Mouse (Mus musculus) gastrocnemius, postnatal 36 days (tissue): ENCODE measurements around the gene Abcf1. TPM values are rescaled to one million over a fixed set of nuclear protein-coding genes. Genes with fewer than 3 reads are reported as not detected.
A peak's percentile ranks its signal among the peaks of the same experiment; 100 is the strongest.

Source experiments
- DNase-seq, 2 experiments: peaks; one replicate each; pipeline ENCODE4 v3.0.0; 2022
- intact Hi-C: fragments of 180-260 bp; cut with DNase I; formaldehyde crosslinking; loops from one replicate; pipeline ENCODE4 v1.15.1; 2025
- total RNA-seq, 2 experiments: library from RNA; stranded (reverse); gene quantifications; 2 replicates each; pipeline ENCODE4 v1.2.3; 2021

Gene Abcf1
- total RNA-seq, 2 experiments from 2014 or later, result 64.3 to 70.2 TPM

DNA sequence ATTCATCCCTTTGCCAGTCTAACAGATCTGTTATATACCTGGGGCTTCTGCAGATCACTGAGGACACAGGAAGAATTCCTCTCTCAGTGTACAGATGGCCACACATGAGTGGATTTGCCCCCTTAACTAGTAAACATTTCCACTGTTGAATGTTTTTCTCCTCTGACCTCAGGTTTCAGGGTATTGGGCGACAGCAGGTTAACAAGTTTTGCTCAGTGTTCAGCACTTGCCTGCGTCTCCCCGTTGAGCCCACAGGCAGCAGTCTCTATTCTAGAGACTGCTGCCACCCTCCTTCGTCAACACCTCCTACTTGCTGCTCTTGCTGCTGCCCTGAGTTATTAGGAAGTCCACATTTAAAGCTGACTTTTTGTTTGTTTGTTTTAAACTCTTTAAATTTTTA, 47.9 kb downstream of the Abcf1 start:
- intact Hi-C loops, result no loop called here
- DNase-seq, result no peak

DNA sequence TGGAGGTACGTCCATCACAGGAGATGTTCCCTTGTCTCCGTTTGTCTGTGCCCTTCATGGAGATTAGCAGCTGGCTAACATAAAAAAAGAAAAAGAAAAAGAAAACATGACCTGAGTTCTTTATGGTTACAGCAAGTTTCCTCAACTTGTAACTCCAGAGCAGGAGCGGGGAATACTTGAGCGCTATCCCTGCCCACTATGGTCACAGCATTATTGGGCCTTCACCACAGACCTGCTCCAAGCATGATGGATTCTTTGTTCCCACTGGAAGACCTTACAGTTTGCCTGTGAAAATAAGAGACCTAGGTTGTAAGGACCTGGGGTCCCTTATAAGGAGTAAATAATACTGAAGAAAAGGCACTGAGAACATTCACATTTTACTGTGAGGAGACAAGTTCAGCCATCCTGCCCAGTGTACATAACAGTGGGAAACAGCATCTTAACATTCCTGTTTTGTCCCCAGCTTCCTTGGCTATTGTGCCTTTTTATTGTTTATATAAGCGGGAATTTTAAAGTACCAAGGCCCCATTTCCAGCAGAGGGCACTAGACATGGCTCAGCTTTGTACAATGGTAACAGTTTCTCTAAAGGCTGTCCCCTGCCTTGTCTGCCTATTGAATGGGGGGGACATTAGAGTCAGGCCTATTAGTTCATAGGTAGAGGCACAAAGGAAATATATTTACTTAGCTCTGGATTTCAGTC, 48.5 kb downstream of the Abcf1 start:
- intact Hi-C loops, result no loop called here
- no peak for DNase-seq

DNA sequence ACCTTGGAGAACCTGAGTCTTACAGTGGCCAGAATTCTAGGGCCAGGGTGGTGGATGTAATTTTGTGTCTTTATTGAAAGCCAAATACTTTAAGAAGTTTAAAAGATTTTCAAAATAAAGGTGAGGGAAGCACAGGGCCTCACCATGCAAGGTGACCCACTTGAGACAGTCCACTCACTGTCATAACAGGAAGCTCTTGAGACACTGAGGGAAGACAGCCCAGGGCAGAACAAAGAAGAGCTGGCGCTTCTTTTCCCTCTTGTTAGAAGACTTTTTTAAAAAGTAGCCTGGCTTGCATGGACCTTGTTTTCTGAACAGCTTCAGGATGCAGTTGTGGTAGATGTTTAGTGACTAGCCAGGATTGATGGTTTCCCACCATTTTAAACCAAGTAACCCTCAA, 49.2 kb downstream of the Abcf1 start:
- no peak for DNase-seq
- intact Hi-C loops, result no loop called here

DNA sequence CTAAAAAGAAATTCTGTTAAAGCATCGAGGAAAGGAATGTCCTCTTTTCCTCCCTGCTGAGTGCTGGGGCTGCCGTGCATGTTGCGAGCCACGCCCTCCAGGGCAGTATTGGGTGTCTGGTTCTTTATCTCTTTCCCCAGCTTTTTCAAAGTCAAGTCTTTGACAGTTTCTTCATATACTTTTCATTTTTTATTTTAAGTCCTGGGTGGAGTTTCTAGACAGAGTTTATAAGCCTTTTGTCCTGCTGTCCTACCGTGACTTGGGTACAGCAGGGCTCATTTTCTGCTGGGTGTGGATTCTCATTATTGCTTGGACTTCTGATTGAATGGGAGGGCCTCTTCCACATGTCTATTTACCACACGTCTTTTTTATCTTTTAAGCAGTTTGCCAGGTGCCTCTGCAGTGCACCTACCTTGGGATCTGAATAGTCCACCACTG, 49.7 kb downstream of the Abcf1 start:
- no peak for DNase-seq
- intact Hi-C loops, result no loop called here

DNA sequence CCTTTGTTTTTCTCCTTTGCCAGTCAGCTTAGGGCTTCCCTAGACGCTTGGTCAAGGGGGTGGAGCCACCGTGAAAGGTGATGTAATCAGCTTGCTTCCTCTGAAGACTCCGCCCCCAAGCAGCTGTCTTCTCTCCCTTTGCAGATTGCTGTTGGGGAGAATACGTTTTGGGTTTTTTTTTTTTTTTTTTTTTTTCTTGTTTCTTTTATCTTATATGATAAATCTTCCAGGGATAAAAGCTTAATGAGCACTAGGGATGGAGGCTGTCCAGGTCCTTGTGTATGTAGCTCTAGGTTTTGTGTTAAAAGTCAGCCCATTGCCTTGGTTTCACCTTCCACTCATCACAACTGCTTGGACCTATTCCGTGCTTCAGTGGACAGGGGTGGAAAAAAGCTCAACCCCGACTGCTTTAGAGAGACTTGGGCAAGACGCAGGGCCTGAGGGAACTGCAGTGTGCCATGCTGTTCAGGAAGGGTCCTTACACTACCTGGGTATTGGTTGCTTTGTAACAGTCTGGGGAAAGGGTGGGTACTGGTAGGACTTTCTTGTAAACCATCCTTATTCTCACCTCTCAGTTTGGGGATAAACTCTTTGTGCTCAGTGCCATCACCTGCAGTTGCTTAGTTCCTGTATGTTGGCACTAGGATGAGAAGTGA, 50.4 kb downstream of the Abcf1 start:
- intact Hi-C loops, result no loop called here
- DNase-seq, result peak; percentile 83 to 94

DNA sequence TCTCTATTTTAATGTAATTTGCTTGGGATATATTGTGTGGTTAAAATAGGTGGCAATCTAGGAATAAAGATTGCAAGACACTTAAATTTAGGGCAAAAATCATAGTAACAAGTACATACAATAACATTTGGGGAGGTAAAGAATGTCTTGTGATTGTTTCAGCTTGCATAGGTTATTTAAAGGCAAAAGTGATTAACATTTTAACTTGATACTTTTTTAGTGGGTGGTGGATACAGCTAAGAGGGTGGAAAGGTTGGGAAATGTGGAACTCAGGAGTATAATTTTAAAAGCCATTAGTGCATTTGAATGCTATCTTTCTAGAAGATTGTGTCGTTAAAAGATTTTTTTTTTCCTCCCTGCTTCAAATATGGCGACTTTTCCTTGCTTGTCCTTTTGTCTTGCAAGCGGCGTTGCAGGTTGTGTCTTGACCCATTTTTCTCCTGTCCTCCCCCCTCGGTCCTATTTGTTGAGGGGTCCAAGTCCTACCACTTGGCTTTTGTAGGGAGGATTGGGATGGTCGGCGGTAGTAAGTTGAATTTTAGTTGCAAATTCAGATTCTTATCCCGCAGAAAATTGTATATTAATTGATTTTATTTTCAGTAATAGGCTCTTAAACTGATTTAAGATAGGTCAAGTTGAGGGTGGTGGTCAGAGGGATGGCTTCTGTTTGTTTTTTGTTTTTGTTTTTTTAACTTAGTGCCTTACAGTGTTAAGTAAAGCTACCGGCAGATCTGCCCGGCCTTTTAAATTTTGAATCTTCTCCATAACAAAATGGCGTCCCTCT, 51.1 kb downstream of the Abcf1 start:
- DNase-seq, result no peak
- intact Hi-C loops, result no loop called here

DNA sequence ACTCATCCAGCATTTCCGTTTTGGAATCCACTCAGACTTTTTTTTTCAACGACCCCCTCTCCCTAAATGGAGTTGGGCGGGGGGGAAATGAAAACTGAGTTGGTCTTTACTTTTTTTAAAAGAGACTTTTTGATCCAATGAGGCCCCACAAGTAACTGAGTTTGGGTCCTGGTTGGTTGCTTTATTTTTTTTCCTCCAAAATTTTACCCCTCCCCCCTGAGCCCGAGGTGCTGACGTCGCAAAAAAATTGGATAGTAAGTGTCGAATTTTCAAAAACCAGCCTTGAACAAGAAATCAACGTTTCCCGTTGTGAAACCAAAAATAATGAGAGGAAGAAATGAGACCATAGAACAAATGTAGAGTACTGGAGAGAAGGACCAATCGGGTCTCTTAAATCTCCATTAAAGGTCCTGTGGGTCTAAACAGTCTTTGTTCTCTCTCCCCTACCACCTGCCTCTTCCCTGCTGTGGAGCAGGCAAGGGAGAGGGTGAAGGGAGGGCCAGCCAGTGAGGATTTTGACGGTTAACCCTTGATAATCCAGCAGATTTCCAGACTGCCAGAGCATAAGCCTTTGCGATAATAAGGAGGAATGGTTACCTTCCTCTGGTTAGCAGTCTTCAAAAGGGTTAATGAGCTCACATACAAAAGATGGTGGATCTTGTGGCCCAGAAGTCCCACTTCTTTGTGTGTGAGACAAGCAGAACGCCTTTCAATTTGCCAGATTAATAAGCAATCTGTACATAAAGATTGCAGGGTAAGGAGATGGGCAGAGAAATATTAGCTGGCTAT, 51.9 kb downstream of the Abcf1 start:
- no peak for DNase-seq
- intact Hi-C loops, result no loop called here

DNA sequence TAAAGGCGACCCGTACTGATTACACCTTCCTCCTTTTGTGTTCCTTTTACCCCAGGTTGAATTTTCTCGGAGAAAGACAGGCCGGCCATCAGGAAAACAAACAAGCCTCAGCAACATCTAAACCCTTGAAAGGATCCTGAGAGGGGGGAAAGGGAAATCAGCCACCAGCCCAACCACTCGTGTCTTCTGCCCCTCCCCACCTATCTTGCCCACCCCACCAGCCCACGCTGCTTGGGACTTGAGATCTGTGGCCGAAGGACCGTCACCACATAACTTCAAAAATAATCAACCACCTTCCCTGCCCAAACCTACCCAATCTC, 52.5 kb downstream of the Abcf1 start:
- intact Hi-C loops, result no loop called here
- DNase-seq, result no peak

DNA sequence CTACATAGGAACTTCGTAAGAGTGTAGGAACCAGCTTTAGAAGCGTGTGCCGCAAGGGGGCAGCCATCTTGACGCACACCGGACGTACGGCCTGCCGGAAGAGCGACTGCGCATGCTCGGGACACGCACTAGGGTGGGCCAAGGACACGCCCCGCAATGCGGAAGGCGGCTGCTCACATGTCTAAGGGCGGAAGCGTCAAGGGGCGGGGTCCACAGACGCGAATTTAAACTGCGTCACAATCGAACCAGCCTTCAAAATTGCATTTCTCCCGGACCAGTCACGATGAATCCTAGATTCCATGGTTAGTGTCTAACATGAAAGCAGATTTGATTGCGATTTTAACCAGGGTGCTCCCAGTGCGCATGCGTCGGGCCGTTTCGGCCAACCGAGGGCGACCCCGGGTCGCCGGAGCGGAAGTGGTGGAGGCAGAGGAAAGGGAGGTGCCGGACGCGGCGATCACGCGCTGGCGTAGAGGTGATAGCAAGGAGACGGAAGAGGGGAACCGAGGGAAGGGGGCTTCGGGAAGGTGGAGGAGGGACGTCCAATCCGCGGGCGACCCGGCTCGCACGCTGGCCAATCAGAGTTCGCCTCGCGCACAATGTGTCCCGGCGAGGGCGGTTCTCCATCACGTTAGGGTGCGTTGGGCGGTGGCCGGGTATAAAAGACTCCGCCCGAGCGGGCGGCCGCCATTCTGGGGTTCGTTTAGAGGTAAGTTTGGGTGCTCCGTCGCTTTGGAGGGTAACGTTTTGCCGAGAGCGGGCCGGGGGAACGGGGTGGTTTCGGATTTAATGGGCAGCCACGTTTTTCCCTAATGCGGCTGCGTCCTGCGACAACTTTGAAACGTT, 53.0 kb downstream of the Abcf1 start, which contains the start of the genes Mrps18b and Ppp1r10:
TSS of gene Mrps18b (minus strand) at position 93 of the 846 bp plus-strand sequence.
TSS of gene Ppp1r10 (plus strand) at position 138 of the 846 bp plus-strand sequence.
- intact Hi-C loops, result no loop called here
- DNase-seq, result peak; percentile 97 to 98

DNA sequence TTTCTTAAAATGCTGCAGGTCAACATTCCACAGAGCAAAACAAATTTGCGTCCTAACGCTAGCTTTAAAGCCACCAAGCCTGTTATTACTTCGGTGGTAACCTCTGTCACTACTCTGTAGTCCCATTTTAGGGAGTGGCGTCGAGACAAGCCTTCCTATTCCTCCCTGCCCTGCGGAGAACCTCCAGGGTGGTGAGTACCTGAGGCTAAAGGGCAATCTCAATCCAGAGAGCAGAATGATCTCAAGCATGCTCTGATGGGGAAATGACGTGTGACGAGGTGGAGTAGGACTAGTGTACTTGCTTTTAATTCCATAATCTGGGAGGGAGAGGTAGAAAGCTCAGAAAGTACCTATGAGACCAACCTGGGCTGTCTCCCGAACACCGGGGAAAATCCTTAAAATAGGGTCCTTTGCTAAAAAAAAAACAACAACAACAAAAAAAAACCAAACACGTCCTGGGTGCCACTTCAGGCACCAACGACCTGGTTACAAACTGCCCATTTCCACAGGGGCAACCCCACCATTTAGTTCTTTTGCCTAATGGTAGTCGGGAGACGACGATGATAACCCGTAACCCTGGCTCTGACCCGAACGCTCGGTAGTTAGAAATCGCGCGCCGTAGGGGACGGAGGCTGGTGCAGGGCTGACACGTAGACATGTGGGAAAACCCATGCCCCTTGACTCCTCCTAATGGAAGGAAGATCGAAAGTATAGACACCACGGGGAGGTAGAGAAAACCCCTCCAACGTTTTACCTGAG, 53.8 kb downstream of the Abcf1 start:
- DNase-seq, result no peak
- intact Hi-C loops, result no loop called here

DNA sequence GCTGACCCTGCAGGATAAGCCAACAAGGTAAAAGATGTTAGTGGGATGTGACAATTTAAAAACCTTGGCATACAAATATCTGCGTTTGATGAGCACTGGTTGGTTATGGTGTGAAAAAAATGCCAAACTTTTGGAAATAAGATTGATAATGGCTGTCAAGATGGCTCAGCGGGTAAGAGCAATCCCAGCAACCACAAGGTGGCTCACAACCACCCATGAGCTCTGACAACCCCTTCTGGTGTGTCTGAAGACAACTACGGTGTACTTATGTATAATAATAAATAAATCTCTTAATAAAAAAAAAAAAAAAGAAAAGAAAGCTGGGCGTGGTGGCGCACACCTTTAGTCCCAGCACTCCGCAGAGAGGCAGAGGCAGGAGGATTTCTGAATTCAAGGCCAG, 54.6 kb downstream of the Abcf1 start:
- DNase-seq, result no peak
- intact Hi-C loops, result no loop called here

DNA sequence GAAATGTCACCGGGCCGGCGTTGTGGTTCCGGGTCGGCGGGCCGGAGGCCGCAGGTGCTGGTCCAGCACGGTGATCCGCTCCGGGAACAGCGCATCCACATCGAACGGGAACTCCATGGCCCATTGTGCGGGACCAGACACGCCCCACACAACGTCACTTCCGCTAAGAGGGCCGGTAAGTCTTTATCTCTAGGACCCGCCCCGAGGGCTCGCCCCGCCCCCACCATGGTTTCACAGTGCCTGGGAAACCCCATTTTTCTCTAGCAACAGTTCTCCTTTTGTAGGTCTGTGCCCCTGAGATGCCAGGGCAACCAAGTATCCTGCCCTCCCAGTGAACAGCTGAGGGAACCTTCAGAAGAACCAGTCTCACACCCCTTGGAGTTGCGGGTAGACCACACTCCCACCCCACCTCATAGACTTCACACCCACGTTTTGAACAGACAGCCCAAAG, 59.6 kb downstream of the Abcf1 start, which contains the start of gene Atat1:
TSS of gene Atat1 (minus strand) at position 157 of the 451 bp plus-strand sequence.
- peak; percentile 91 to 92 for DNase-seq
- intact Hi-C loops, result no loop called here

DNA sequence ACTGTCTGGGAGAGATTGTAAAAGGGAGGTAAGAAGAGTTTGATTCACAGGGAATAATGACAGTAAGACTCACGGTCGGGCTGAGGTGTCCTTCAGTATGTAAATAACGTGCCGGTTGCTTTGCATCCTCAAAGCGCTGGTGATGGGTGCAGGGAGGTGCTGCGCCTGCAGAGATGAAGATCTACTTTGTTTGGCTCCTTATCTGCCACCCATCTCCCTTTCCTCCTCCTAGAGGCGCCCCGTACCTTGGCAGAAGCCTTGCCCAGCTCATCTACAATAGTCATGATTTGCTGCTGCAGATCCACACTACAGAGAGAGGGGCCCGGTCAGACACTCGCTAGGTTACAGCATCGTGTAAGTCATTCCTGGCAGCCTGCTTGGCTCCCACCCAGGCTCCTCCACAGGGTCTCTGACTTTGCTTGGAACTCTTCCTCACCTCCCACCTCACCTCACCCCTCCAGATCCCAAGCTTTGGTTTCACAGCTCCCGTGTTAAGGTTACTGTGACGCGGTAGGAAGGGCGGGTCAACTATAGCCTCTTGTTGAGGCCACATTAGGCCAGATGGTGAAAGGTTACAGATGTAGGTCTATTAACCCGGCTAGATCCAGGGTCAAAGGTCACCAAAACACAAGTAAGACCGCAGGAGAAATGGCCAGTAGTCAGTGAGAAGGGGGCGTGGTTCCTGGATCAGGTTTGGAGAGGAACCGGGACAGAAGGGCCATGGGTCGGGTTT, 60.2 kb downstream of the Abcf1 start:
- intact Hi-C loops, result no loop called here

DNA sequence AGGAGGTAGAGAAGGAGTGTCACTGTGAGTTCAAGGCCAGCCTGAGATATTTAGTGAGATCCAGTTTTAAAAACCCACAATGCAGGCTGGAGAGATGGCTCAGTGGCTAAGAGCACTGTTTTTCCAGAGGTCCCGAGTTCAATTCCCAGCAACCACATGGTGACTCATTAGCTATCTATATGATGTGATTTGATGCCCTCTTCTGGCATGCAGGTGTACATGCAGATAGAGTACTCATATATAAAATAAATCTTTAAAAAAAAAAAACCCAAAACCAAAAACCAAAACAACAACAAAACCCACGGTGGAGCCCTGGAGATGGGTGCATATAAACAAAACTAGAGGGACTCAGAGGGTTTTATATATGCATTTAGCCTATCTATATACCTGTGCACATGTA, 62.0 kb downstream of the Abcf1 start:
- no peak for DNase-seq
- intact Hi-C loops, result no loop called here

More for the DNA sequence above, 60.2 kb downstream of the Abcf1 start:
- no peak for DNase-seq
